Mouse (Mus musculus) 3134 (cell line): ENCODE measurements around the gene Prss47.

Experiments
- DNase-seq: peaks from one replicate; pipeline ENCODE4 v3.0.0-alpha.2; 2011; ENCODE audit warnings: low spot score; ENCODE audit not compliant: insufficient read length; ENCODE audit errors: extremely low read depth

Prss47 gene

GRCm38 (mm10) chr13:65052660-65053059 lies at the start of gene Prss47:
Gene Prss47 (minus strand): TSS chr13:65052760.
- DNase-seq = no peak

- DNase-seq = no peak
Observed at GRCm38 (mm10) chr13:65101232-65101631, 48.7 kb upstream of the Prss47 start.

- DNase-seq = peak; percentile 1
Observed at GRCm38 (mm10) chr13:65100678-65101077, 48.1 kb upstream of the Prss47 start.

- DNase-seq = no peak
Observed at GRCm38 (mm10) chr13:65097018-65097417, 44.5 kb upstream of the Prss47 start.

- DNase-seq = no peak
Observed at GRCm38 (mm10) chr13:65095923-65096322, 43.4 kb upstream of the Prss47 start.

DNA sequence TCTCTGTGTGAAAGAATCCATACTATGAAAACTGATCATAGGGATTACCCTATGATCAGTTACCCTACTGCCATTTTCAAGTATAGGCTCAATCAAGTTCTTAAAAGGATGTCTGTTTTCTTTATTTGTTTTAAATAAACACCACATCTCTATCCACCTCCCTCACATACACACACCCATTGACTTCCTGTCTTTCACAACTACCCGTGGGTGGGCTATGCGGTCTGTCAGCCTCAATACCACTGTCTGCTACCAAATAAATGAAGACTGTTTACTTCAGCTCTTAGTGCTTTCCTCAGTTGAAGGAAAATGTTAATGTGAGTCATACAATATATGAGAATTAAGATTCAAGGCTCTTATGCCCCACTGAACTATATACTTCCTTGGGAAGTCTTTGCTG lies 17.4 kb upstream of the Prss47 start:
- no peak for DNase-seq

DNA sequence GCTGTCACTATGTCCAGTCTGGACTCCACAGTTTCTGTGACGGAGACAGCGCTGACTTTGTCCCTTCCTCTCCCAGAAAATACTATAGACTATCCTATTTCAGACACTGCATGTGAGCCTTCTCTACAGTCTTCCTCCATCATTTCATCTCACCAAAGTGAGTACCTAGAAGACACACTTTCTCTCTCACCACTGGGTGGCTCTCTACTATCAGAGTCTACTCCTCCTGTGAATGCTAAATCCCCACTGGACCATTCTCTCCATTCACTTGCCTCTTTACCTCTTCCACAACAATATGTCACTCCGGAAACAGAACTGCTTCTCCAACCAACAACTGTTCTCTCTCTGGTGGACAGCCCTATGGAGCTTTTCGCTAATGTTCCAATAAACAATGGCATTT lies 17.5 kb downstream of the Prss47 start:
- DNase-seq = no peak

- no peak for DNase-seq
Observed at GRCm38 (mm10) chr13:65032758-65033157, 19.8 kb downstream of the Prss47 start, which contains the start of gene Spata31d1c. Gene Spata31d1c (plus strand): TSS chr13:65033058.

- DNase-seq = no peak
Observed at GRCm38 (mm10) chr13:65011052-65011738, 41.4 kb downstream of the Prss47 start.

DNA sequence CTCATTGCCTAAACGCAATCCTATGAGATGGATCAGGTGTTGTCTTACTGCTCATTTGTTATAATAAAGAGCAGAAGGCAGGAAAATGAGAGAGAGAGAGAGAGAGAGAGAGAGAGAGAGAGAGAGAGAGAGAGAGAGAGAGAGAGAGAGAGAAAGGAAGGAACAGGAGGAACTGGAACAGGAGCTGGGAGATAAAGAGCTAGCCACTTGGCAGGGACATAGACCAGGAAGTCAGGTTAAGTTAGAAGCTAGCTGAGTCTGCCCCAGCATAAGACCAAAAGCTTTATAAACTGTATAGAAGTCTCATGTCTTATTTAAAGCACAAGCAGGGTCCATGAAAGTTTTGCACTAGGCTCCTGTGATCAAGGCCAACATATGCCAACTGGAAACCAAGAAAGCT lies 44.6 kb downstream of the Prss47 start:
- no peak for DNase-seq

DNA sequence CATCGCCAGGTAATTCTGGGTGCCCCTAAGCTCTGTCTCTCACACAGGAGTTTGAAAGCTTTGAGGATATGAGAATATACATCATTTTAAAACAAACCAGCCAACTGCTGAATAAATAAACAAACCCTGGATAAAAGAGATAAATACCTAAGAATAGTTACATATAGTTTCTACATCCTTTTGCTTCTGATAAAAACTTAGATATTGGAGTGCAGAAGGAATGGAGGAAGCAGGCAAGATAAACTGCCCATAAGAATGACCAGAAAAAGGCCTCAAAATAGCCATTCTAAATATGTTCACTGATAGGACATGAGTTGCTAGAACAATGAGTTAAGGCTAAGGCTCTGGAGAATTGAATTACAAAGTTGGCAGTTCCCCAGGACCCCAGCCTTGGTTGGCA lies 45.8 kb downstream of the Prss47 start:
- DNase-seq = no peak

DNA sequence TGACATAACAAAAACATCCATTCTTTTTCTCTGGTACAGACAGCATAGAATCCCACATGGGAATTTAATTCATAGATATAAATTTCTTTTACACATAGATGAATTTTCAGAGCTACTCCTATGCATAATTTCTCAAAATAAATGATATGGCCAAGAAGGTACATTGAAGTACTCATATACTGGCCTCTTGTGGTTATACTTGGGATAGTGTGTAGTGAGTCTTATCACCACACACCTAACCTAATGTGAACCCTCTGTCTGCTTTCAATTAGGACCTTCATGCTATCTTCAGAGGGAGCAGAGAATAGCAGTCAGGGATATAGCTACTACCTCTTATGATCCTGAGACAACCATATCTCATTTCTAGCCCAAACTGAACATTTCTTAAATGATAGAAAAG lies 47.1 kb downstream of the Prss47 start:
- DNase-seq = no peak
